Mouse (Mus musculus) CH12.LX (cell line): ENCODE results near the gene Tmem115.

Source experiments
- CTCF ChIP-seq, 2 experiments: IDR thresholded peaks in 1 of 2; conservative IDR thresholded peaks in 1 of 2; 2 replicates each; pipeline ENCODE4 v1.5.1; 2011 to 2012; ENCODE audit warnings: low read depth in 2 of 2, low read length in 2 of 2, improper control_type of control experiment in 1 of 2, inconsistent platforms in 1 of 2, mild to moderate bottlenecking in 1 of 2, moderate library complexity in 1 of 2
- ELF1 ChIP-seq: IDR thresholded peaks from 2 replicates; pipeline ENCODE4 v1.6.1; 2014; ENCODE audit warnings: low read depth, mild to moderate bottlenecking, inconsistent platforms, low read length, improper control_type of control experiment
- JUND ChIP-seq: conservative IDR thresholded peaks from 2 replicates; pipeline ENCODE4 v1.6.1; 2011; ENCODE audit warnings: low read depth, low read length, improper control_type of control experiment
- MAFK ChIP-seq: IDR thresholded peaks from 2 replicates; pipeline ENCODE4 v1.6.1; 2011; ENCODE audit warnings: low read length, improper control_type of control experiment; ENCODE audit not compliant: insufficient replicate concordance
- NRF1 ChIP-seq: IDR thresholded peaks from 2 replicates; pipeline ENCODE4 v1.6.1; 2014; ENCODE audit warnings: low read depth, mild to moderate bottlenecking, inconsistent platforms, low read length, improper control_type of control experiment, moderate library complexity
- POLR2A ChIP-seq: IDR thresholded peaks from 2 replicates; pipeline ENCODE4 v1.6.1; 2011; ENCODE audit warnings: low read depth, mild to moderate bottlenecking, improper control_type of control experiment, low read length
- RCOR1 ChIP-seq: conservative IDR thresholded peaks from 2 replicates; pipeline ENCODE4 v1.6.1; 2012; ENCODE audit warnings: low read depth, mild to moderate bottlenecking, inconsistent platforms, low read length, improper control_type of control experiment
- TCF12 ChIP-seq: IDR thresholded peaks from 2 replicates; pipeline ENCODE4 v1.6.1; 2014; ENCODE audit warnings: low read depth, mild to moderate bottlenecking, inconsistent platforms, low read length, improper control_type of control experiment
- ZKSCAN1 ChIP-seq: IDR thresholded peaks from 2 replicates; pipeline ENCODE4 v1.6.1; 2012; ENCODE audit warnings: low read depth, inconsistent platforms, low read length, improper control_type of control experiment, borderline replicate concordance

DNA sequence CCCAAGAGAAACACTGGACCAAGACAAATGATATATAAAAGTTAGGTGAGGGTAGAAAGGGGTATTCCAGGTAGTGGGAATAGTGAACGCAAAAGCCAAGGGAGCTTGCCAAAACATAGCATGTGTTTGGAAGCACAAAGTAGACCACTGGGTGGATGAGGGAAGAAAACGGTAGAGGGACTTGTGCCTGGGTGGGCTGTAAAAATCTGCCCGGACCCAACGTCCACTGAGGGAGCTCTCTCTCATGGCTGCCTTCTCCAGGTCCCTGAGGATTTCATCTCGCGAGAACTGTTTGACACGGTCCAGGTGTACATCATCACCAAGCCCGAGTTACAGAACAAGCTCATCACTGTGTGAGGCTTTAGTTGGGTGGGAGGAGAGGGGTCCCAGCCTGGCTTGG, 9.0 kb downstream of the Tmem115 start:
- TF ChIP-seq ZKSCAN1 (no peak), NRF1 (no peak), ELF1 (no peak), CTCF (conservative IDR thresholded peaks at IDR 0.05 in 1 of 2, IDR thresholded peaks at IDR 0.05 in 1 of 2; ENCODE audit: low read depth in 2 of 2, low read length in 2 of 2) (no peak), RCOR1 (no peak), MAFK (no peak), JUND (no peak), POLR2A (no peak), TCF12 (no peak)
